Mouse (Mus musculus) adrenal gland, adult (tissue): ENCODE results near the gene Dus1l.
A peak's percentile ranks its signal among the peaks of the same experiment; 100 is the strongest.
"Not testable (repeated sequence)": the region's sequence is repeated elsewhere in the genome, so short reads cannot be mapped to it uniquely, and the experiment has no call there.

Experiments
- DNase-seq, 2 experiments: peaks; one replicate each; pipeline ENCODE4 v3.0.0; 2022 to 2023; ENCODE audit warnings: low spot score in 1 of 2; ENCODE audit not compliant: inconsistent age in 2 of 2

Gene Dus1l

DNA sequence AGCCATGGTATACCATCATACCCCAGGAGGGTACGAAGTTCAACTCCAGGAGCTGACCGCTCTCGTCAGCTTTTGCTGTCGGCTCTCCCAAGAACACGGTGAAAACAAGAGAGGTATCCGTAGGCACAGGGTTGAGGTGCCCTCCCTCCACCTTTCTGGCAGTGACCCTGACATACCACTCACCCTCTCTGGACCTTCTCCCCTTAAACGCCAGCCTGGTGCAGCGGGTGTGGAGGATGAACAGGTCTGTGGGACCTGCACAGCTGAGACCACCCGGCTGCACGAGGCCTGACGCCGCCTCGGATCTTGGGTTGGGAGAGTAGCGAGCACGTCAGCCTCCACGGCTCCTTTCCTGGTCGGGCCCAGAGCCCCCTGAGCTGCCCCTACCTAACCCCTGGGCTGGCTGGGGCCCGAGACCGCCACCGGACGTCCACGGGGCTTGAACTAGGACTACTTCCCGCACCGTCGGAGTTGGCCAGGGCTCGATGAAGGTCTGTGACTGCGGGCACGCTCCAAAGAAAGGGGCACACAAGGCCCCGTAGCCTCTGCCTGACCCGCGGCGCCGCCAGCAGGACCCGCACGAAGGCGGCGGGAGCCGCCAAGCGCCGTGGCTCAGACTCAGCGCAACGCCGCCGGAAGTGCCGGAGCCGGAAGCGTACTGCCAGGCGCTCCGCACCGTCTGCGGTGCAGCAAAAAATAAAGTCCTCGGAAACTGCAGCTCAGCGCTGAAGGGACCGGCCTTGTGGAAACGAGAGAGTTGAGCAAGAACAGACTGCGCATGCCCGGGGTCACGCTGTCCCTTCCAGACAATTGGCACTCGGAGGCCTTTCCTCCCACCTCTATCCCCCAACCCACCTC is at the start of gene Dus1l:
TSS of gene Dus1l (minus strand) at position 648 of the 858 bp plus-strand sequence.
- peak; percentile 97 to 99 for DNase-seq

DNA sequence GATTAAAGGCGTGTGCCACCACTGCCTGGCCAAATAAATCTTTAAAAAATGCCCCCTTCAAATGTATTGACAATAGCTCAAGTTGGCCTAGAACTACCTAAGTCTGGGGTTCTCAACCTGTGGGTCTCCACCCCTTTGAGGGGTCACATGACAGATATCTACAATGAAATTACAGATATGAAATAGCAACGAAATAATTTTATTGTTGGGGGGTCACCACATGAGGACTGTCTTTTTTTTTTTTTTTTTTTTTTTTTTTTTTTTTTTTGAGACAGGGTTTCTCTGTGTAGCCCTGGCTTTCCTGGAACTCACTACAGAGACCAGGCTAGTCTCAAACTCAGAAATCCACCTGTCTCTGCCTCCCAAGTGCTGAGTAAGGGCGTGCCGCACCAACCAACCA is 48.1 kb upstream of the Dus1l start:
- DNase-seq, result no peak

DNA sequence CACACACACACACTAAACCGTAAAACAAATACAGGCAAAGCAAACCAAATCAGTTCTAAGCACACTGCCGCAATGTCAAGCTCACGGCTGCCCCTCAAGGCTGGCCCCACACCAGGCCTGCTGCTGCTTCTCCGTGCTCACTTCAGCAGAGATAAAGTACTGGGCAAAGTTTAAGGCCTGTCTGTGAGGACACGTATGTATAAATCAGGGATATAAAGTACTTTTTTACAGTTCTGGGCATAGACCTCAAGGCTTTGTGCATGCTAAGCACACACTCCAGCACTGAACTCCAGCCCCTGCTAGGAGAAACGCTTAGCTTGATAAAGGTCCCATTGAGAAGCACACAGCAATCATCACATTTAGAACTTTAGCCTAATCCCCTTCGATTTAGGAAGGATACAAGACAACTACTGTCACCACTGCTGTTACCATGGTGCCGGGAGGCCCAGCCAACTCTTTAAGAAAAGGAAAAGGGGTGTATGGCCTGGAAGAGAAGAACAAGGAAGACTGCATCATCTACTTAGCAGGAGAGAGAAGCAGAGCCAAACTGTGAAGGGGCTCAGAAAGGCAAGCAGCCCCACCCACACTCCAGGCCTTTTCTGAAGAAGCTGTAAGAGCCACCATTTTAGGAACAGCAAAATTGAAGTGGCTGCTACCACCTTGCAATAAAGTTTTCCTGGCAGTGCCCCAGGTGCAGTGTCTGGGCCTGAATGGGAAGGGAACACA is 37.5 kb upstream of the Dus1l start:
- DNase-seq, result no peak

DNA sequence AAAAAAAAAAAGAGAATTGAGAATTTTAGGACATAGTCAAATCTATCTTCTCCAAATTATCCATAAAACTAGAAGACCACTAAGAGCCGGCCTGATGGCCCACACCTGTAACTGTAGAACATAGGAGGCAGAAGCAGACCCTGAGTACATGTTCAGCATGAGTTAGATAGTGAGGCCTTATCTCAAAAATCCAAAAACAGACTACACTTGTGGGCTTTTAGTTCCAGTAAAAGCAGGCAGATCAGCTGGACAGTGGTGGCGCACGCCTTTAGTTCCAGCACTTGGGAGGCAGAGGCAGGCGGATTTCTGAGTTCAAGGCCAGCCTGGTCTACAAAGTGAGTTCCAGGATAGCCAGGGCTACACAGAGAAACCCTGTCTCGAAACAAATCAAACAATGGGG is 36.8 kb upstream of the Dus1l start:
- not testable (repeated sequence) for DNase-seq

DNA sequence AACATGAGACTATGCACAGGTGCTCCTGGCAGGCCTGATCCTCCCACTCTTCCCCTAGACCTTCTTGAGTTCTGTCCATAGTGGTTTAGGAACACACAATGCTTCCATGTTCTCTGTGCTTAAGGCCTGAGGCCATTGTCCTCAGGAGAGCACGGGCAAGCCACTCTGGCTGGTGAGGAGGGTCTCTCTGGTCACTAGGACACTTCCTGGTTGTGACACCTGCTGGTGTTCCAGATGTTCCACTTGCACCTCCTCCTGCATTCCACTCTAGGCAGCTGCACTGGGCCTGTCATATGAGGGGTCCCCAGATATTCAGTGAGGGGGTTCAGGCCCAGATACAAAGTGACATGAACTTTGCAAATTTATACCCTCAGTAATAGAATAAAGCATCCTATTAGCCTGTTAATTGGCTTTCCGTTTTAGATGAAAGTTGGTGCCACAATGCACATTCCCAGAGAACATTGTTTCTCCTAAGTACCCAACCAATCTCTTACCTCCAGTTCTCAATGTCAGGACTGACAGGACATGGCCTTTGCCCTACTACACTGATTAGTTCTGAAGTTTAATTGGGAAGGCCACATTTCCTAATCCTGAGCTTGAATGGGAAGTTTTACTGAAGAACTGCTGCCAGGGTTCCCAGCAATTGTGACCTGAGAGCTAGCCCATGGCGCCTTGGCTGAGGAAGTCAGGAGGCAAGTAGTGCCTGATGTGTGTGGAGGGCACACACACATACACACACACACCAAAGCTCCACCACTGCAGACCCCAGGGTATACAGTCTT is 35.6 kb upstream of the Dus1l start:
- DNase-seq, result no peak

DNA sequence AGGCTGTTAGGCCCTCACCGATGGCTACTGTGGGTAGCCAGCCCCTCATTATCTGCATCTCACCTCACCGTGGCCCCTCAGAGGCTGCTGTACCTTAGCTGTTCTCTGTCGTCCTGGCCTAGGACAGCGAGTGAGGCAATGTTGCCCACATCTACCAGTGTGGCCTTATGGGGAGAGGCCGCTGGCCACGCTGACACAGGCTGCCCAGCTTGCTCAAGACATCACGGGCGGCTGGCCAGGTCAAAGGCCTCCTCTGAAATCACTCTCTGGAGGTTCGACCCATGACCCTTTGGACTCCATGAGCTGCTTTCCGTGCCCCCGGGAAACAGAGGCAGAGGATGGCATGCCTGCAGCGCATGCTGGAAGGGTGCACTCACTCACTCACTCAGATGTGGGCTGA is 34.5 kb upstream of the Dus1l start:
- DNase-seq, result peak; percentile 17 to 75

DNA sequence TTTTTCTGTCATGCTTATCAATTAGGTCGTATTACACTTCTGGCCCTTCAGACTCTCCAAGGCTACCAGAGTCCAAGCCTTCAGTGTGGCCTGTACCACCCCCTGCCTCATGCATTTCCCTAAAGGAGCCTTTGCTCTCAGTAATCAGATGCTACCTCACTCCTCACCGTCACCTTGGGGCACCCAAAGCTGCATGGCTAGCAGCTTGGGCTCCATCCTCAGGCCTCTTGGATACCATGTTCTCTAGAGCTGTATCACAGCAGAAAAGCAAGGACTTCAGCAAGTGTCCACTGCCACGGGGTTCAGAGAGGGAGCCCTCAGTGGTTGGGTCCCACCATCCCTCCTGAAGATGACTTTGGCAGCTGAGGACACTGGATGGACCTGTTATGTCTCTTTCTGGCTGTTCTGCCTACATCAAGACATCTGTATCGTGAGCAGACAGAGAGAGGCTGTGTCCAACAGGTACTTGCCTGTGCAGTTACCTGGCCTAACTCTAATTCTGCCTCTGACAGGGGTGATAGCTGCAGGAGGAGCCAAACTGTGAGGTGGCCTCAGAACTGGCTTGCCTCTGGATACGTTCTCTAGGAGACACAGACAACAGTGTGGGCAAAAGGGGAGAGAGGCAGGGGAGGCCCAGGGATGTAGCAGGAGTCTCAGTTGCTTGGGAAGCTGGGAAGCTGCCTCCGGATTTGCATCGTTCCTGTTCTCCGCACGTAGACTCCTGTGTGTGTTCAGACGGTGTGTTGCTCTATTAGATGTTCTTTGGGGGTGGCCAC is 33.7 kb upstream of the Dus1l start:
- no peak for DNase-seq

DNA sequence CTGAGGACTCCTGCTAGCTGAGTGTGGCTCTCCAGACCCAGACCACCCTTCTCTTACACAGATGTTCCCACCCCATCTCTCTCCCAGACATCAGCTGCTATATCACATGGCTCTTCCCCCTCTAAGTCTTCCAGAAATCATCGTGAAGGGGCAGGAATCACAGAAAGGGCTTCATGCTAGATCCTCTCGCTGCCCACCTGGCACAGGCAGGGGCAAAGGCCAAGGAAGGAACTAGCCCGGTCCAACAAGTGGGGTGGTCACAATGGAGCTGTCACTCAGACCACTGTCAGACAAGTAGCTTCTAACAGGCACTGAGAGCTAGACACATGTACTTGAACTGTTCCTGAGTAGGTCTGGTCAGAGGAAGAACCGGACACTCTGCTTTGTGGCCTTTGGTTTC is 32.2 kb upstream of the Dus1l start:
- DNase-seq, result no peak

DNA sequence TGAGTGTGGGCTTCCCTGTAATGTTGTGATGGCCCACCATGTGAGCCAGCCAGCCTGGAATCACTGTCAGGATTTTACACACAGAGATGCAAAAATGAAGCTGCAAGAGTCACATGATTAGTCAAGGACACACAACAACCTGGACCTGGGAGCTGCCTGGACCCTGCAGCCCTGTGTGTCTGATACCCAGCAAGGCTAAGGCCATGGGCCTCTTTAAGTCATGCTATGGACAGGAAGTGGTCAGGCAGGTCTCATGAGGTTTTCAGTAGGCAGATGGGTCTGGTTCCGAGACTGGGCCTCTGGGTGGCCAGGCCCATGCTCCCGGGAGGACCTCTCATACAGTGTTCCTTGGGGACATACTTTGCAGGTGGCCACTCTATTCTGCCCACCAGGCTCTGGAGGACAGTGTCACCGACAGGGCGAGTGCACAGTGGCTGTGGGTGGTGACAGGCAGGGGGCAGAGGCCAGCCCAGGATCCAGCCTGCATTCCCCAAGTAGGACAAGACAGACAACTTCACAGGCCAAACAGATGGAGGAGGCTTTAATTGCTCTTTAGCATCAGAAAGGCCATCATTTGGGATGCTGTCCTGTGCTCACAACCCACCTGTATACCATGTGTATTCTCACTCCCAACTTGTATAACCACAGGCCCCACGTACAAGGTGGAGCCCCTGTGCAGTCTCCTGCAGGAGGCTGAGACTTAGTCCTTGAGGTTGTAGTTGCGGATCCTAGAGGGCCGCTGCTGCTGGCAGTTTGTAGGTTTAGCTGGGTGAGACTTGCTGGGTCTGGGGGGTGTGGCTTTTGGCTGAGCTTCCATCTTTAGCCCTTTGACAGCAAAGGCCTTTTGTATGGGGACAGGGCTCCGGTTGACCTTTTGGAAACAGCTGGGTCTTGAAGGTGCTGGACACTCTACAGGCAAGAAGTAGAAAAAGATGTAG is 30.1 kb upstream of the Dus1l start:
- DNase-seq, result peak in 1 of 2 experiments; percentile 46

DNA sequence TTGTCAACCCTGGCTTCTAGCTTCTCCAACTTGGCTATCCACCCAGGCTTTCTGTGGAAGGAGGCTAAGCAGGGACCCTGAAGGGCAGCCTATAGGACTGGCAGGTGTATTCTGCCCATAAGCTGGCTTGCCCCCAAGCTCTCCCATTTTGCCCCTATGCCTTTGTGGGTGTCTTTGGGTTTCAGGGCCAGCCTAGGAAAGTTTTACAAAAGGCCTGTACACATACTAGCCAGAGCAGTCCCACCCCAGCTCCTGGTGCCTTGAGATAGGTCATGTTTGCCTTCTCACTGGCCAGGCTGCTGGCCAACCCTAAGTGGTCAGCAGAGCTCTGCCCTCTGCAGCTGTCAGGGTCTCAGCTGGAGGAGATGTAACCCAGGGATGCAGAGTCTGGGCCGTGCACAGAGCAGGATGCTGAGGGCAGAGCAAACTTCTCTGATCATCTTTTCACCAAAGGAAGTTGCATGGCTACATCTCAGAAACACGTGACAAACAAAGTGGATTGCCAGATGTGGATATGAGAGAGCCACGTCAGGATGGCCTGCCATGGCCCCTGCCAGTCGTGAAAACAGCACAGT is 29.2 kb upstream of the Dus1l start:
- peak in 1 of 2 experiments; percentile 59 for DNase-seq

DNA sequence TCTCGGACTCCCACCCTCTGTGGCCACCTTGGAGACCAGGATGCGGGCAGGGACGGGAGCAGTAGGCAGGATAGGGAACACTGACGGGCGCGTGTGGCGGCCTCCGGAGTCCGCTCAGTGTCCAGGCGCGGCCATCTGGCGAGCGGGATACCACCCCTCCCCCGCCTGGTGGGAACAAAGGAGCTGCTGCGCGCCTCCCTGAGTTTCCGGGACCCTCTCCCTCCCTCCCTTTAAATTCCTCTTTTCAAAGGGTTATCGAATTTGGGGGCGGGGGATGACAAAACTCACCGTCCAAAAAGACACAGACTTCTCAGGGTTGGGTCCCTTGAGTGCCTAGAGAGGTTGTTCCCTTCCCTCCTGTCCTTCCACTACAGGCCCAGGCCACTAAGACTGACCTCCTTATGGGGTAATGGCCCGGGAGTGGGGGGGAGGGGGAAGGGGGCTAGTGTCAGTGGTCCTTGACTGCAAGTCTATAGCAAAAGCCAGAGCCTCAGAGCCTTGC is 28.6 kb upstream of the Dus1l start:
- no peak for DNase-seq

DNA sequence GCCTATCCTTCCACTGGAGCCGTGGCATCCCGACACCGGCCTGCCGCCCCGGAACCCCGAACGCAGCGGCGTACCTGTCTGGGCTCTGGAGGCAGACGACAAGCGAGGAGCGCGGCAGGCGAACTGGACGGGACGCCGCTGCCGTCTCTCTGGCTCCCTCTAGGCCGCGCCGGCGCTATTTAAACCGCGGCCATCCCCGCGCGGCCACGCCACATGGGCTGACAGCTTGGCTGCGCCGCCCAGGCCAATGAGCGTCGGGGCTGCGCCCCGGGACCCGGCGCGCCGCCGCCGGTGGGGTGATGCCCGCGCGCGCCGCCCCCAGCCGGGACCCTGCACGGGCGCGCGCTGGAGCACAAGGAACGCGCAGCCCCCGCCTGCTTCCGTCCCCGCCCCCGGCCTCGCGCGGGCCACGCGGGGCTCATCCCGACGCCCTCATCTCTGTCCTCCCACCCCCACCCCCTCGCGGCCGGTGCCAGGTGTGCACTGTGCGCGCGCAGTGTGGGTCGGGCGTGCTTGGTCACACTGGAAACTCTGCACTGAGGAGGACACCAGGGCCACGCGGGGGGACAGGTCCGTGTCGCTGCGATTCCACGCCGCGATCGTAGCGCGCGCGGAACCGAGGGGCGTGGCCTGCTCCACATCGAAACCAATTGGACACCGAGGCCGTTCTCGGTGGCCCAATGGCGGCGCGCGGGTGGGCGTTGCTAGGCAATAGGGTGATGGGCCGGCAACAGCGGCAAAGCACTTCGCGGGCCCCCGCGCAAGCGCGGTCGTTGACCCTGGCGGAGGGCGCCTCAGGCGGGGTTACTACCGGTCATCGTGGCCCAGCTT is 28.0 kb upstream of the Dus1l start, which contains the start of gene Fasn:
TSS of gene Fasn (minus strand) at position 592 of the 831 bp plus-strand sequence.
- DNase-seq, result peak; percentile 98 to 99

DNA sequence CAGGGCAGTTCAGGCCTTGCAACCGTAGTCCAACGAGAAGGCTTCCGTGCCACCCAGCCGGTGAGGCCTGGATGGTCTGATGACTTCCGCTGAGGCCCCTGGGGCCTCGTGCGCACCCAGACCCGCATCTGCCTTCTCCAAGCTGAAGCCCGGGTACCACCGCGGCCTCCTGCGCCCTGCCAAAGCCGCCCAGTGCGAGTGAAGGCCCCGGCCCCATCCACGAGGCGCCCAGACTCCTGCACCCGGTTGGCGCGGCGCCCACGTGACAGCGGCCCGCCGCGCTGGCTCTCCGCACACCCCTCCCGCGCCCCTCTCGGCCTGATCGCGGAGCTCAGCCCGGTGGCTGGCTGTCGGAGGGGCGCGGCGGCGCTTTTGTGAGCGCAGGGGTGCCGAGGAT is 27.3 kb upstream of the Dus1l start:
- no peak for DNase-seq

DNA sequence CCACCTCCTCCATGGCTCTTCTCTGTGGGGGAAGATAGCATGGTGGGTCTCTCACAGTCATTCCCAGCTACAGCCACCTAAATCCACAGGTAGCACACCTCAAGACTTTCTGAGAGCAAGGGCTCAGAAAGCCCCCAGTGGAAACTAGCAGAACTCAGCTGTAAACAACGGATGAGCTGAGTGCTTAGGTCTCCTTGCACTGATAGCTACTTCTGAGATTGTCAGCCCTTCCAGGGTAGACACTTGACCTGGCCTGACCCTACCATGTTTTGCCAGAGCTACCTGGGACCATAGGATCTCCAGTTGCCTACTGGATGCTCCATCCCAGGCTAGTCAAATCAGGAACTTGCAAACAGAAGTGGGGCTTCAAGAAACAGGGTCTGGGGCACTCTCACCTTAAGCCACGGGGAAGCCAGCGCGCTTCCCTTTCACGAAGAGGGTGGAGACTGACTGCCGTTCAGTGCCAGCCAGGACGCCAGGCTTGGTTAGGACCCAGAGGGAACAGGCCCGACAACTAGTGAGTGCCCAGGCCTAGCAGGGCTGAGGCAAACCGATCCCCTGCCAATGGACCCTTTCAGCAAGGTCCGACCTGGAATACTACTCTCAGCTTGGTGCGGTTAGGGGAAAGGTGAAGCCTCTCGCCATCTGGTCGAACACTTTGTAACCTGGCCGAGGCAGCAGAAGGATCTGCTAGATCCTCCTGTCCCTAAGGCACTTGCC is 26.8 kb upstream of the Dus1l start:
- peak; percentile 60 to 78 for DNase-seq

DNA sequence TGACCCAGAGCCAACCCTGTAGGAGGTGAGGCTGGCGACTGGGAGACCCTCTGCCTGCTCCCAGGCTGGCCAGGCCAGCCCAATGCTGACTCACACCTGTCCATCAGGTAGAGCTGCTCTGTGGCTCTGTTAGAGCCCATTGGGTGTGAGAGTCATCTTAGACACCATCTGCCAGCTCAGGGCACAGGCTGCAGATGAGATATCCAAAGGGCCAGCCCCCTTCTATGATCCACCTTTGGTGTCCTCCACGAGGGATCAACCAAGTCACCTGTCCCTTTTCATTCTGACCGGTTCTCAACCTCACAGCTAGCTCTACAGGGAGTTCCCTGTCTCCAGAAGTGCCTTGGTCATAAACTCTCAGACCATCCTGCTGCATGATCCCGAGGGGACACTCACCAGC is 26.1 kb upstream of the Dus1l start:
- DNase-seq, result no peak

DNA sequence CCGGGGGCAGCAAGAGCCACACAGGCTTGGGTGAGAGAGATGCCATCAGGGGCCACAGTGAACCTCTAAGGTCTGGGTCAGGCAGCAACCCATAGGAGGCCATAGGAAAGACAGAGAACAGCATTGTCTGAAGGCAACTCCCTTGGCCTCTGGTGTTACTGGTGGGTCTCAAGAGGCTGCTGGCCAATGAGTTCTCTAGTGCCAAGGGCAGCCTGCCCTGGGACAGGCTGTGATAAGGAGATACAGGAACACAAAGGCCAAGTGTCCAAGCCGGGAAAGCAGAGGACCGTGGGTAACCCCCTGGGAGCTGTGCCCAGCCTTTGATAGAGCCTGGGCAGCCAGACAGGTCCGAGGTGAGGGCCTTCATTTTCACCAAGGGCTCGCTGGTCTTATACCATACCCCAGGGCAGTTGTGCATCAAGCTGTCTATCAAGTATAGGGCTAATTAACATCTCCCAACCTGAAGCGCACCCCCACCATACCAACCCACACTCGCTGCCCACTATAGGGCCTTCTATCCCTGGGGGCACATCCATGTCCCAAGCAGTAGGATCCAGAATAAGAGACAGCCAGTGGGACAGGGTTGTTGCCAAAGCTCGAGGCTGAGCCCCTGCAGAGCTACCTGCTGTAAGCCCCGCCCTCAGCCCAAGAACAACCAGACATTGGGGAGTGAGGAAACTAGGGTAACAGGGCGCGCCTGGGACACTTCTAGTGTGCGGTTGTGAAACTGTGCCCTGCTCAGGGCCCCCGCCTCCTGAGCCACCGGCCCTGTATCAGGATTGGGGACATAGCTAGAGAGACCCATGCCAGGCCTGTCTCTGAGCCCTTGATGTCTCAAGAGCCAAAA is 25.1 kb upstream of the Dus1l start:
- DNase-seq, result peak; percentile 43 to 52

DNA sequence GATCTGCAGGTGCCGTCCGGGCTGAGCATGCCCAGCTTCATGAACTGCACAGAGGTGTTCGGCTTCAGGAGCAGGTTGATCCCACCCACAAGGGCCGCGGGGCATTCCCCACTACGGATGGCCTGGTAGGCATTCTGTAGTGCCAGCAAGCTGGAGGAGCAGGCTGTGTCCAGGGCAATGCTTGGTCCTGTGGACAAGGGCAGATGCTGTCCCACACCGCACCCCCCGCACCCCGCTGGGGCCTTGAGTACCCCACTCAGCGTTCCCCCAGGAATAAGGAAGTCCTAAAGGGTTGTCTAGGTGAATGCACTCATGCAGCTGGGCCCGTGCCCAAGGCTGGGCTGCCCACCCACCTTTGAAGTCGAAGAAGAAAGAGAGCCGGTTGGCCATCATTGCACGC is 24.3 kb upstream of the Dus1l start:
- no peak for DNase-seq
